Mouse (Mus musculus) lung, embryonic 16.5 days (tissue): ENCODE results near the gene Tmed1. TPM values are rescaled to one million over a fixed set of nuclear protein-coding genes. Genes with fewer than 3 reads are reported as not detected.
"Not testable (repeated sequence)": the region's sequence is repeated elsewhere in the genome, so short reads cannot be mapped to it uniquely, and the experiment has no call there.

Source experiments
- ATAC-seq: fragments of 200-750 bp; cut with Nextera tagmentation; 2 replicates; pipeline ENCODE4 v1.8.0; 2017; ENCODE audit warnings: low read depth, mild to moderate bottlenecking, moderate library complexity
- H3K27ac ChIP-seq: fragments of 300-500 bp; sonication (generic); 2 replicates; pipeline ENCODE4 v1.5.1; 2014; ENCODE audit warnings: mild to moderate bottlenecking, control low read depth, low read length
- H3K27me3 ChIP-seq: fragments of 300-500 bp; sonication (generic); 2 replicates; pipeline ENCODE4 v1.6.1; 2014; ENCODE audit warnings: low read depth, low read length, mixed read lengths; ENCODE audit not compliant: control insufficient read depth, insufficient read depth
- H3K36me3 ChIP-seq: fragments of 300-500 bp; sonication (generic); 2 replicates; pipeline ENCODE4 v1.6.1; 2014; ENCODE audit warnings: low read length; ENCODE audit not compliant: control insufficient read depth, insufficient read depth
- H3K4me1 ChIP-seq: fragments of 300-500 bp; sonication (generic); replicated peaks from 2 replicates; pipeline ENCODE4 v1.6.1; 2014; ENCODE audit warnings: low read length, mixed read lengths; ENCODE audit not compliant: control insufficient read depth, insufficient read depth
- H3K4me2 ChIP-seq: fragments of 300-500 bp; sonication (generic); 2 replicates; pipeline ENCODE4 v1.6.1; 2014; ENCODE audit warnings: low read depth, low read length, control low read depth
- H3K4me3 ChIP-seq: fragments of 300-500 bp; sonication (generic); 2 replicates; pipeline ENCODE4 v1.5.1; 2014; ENCODE audit warnings: mild to moderate bottlenecking, low read length, control low read depth
- H3K9ac ChIP-seq: fragments of 300-500 bp; sonication (generic); 2 replicates; pipeline ENCODE4 v1.6.1; 2014; ENCODE audit warnings: low read length, control low read depth
- H3K9me3 ChIP-seq: fragments of 300-500 bp; sonication (generic); 2 replicates; pipeline ENCODE4 v1.6.1; 2016; ENCODE audit warnings: low read length; ENCODE audit not compliant: control insufficient read depth
- WGBS: fragments of 180-500 bp; shearing (Covaris S2); extraction: QIAGEN DNeasy Blood & Tissue Kit; methylation state at CpG from one replicate; pipeline ENCODE4 v1.1.7; 2014; 5-methylcytosine and 5-hydroxymethylcytosine counted together
- polyA plus RNA-seq: library from polyadenylated mRNA; unstranded; fragments of >200 nt; fragmentation: Nextera tagmentation; extraction: Ambion mirVana; gene quantifications from 2 replicates; pipeline ENCODE4 v1.2.1, GENCODE M21; 2015

The Tmed1 gene
- polyA plus RNA-seq, 1 experiment from 2014 or later: 115 TPM

DNA sequence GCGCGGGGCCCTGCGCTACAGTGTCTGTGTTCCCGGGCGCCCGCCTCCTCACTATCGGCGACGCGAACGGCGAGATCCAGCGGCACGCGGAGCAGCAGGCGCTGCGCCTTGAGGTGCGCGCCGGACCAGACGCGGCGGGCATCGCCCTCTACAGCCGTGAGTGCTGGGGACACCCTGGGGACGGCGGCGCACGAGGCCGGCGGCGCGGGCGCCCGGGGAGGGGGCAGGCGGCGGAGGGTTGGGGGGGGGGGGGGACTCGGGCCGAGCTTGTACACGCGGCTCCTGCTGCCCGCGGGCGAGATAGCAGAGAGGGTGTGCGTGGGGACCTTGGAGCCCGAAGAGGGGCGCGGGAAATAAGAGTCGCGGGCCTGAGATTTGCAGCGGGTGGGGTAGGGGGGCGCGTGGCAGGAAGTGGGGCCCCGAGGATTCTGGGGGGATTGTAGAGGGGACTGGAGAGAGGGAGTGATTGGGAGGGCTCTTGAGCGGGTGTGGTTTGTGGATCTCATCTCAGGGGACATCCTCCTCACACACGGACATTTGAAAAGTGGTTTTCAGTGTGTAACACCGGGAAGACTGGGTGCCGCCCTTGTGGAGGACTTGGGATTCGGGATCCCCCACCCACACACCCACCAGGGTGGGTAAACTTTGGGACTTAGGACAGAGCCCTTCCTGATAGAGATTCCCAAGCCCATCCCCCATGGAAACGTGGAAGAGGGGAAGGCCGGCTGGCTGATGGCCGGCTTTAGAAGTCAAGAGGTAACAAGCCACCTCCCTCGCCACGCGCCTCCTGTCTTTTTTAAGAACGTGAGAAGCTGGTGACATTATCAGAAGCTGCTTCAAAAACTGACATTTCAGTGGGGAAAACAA is 37.3 kb upstream of the Tmed1 start:
- Histone ChIP-seq H3K4me3 (peak overlapping the region; percentile 84), H3K36me3 (peaks cover 6% of the 10 kb centered on the region; the same call in 1 of the 2 replicates), H3K9me3 (no peaks in the 10 kb centered on the region), H3K9ac (peak overlapping the region; percentile 96), H3K4me2 (peak overlapping the region; percentile 90), H3K27ac (peak overlapping the region; percentile 97), H3K4me1 (peaks cover 20% of the 10 kb centered on the region), H3K27me3 (no peaks in the 10 kb centered on the region)
- WGBS: under 1% methylated on average over 39 of the region's 66 CpGs
- ATAC-seq: peak; percentile 21

DNA sequence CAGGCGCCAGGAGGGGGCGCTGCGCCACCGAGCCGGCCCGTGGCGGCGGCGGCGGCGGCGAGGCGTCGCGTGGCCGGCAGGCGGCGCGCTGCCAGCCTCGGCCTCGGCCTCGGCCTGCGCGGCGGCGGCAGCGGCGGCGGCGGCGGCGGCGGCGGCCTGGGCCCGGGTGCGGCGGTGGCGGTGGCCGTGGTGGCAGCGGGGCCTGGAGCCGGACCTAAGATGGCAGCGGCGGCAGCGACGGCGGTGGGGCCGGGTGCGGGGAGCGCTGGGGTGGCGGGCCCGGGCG is 36.7 kb upstream of the Tmed1 start, which contains the start of gene Carm1:
TSS of gene Carm1 (plus strand) at position 106 of the 286 bp plus-strand sequence.
- Histone ChIP-seq H3K36me3 (peaks cover 6% of the 10 kb centered on the region; the same call in 1 of the 2 replicates), H3K9ac (peak within 1 kb of the TSS; percentile 96), H3K9me3 (no peaks in the 10 kb centered on the region), H3K4me1 (peaks cover 20% of the 10 kb centered on the region), H3K27me3 (no peaks in the 10 kb centered on the region), H3K4me3 (peak within 1 kb of the TSS; percentile 84), H3K27ac (peak within 1 kb of the TSS; percentile 97), H3K4me2 (peak within 1 kb of the TSS; percentile 90)
- ATAC-seq: no peak
- WGBS: 0% methylated on average over 14 of the region's 52 CpGs

DNA sequence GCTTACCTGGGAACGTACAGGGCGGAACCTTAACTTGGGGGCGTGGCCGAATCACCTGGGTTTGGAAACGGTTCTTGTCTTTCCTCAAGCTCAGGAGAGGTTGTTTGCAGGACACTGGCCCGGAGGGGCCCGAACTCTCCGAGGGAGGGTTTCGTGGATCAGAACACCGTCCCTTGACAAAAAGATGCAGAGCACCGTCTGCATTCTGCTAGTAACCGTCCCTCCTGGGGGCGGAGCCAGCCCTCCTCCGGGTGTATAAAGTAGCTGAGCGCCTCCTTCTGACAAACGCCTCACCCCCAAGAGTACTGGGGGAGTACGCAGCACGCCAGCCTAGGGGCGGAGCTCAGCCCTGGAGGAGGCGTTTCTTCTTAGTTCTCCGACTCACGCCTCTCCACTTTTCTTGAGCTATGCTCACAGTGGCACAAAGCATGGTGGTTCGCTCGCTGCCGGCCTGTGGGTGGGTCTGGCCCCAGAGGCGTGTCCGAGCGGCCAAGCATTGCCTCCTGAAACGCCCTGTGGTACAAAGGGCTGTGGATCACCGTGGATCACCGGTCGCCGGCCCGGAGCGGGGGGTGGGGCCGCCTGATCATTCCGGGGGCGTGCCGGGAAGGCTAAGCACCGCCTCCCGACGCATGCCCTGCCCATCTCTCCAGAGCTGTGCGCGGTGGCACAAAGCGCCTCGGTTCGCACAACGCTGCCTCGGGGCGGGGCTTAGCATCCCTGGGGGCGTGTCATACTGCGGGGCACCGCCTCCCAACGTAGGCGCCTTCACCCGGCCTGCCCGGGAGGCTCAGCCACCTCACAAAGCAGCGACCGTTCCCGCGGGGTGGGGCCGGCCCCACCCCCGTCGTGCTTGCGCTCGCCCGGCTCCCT is 36.1 kb upstream of the Tmed1 start:
- Histone ChIP-seq H3K36me3 (peaks cover 6% of the 10 kb centered on the region; the same call in 1 of the 2 replicates), H3K4me3 (peak overlapping the region; percentile 84), H3K4me1 (peaks cover 20% of the 10 kb centered on the region), H3K9ac (peak overlapping the region; percentile 73), H3K9me3 (no peaks in the 10 kb centered on the region), H3K4me2 (peak overlapping the region; percentile 60), H3K27me3 (no peaks in the 10 kb centered on the region), H3K27ac (peak overlapping the region; percentile 97)
- ATAC-seq: peak; percentile 94
- whole genome bisulfite sequencing: under 1% methylated on average over 66 of the region's 67 CpGs

- peak overlapping the region; percentile 60 for H3K4me2 ChIP-seq
- H3K9ac ChIP-seq: peak overlapping the region; percentile 73
- ATAC-seq: peak; percentile 65
- WGBS: 8% methylated on average over 9 of the region's 9 CpGs
- H3K27me3 ChIP-seq: no peaks in the 10 kb centered on the region
- peaks cover 20% of the 10 kb centered on the region for H3K4me1 ChIP-seq
- peaks cover 6% of the 10 kb centered on the region; the same call in 1 of the 2 replicates for H3K36me3 ChIP-seq
- peak overlapping the region; percentile 97 for H3K27ac ChIP-seq
- no peaks in the 10 kb centered on the region for H3K9me3 ChIP-seq
- peak overlapping the region; percentile 84 for H3K4me3 ChIP-seq
These were observed 35.4 kb upstream of the Tmed1 start for GRCm38 (mm10) chr9:21545351-21545915.

DNA sequence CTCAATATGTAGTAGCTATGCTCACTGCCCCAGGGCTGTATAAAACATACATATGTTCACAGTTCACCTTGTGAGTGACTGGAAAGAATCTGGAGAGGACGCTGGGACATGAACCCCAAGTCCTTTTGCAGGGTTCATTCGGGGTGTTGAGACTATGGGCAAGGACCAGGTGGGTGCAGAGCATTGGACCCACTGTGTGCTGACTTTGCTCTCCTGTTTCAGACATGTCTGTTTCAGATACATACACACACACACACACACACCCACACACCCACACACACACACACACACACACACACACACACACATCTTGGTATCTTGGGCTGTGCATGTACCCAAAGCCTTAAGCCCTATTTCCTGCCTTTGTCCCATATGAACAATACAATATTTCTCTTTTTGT is 31.9 kb upstream of the Tmed1 start:
- not testable (repeated sequence) for H3K27ac ChIP-seq, H3K4me2 ChIP-seq, H3K27me3 ChIP-seq, H3K4me3 ChIP-seq, ATAC-seq, H3K4me1 ChIP-seq, H3K36me3 ChIP-seq, H3K9me3 ChIP-seq, H3K9ac ChIP-seq
- WGBS: 82% methylated on average over 2 of the region's 2 CpGs

GRCm38 (mm10) chr9:21539981-21540753 is 30.1 kb upstream of the Tmed1 start:
- no peak overlapping the region for H3K9ac ChIP-seq
- no peaks in the 10 kb centered on the region for H3K27me3 ChIP-seq
- no peak overlapping the region for H3K27ac ChIP-seq
- peaks cover 6% of the 10 kb centered on the region for H3K4me1 ChIP-seq
- no peak overlapping the region for H3K4me3 ChIP-seq
- H3K4me2 ChIP-seq: no peak overlapping the region
- H3K9me3 ChIP-seq: no peaks in the 10 kb centered on the region
- no peak for ATAC-seq
- WGBS: 57% methylated on average over 7 of the region's 7 CpGs
- no peaks in the 10 kb centered on the region for H3K36me3 ChIP-seq

DNA sequence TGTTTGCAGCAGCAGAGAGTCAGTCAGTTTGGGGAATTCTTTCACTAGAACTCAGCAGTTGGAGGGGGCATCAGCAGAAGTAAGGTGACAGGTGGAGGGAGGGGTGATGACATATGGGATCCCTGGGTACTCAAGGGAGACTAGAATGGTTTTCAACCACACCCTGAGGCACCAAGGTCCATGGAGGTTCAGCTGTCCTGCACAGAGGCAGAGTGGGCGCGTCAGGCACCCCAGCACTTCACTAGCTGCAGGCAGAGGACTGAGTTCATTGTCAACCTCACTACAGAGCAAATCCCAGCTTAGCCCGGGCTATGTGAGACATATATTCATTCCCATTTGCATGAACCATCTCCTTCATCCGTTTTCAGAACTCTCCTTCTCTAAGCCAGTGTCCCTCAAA is 27.0 kb upstream of the Tmed1 start:
- H3K4me3 ChIP-seq: no peak overlapping the region
- WGBS: 65% methylated on average over 4 of the region's 4 CpGs
- no peaks in the 10 kb centered on the region for H3K27me3 ChIP-seq
- H3K4me2 ChIP-seq: no peak overlapping the region
- no peak overlapping the region for H3K27ac ChIP-seq
- ATAC-seq: no peak
- no peaks in the 10 kb centered on the region for H3K9me3 ChIP-seq
- no peaks in the 10 kb centered on the region for H3K4me1 ChIP-seq
- H3K9ac ChIP-seq: no peak overlapping the region
- no peaks in the 10 kb centered on the region for H3K36me3 ChIP-seq

- no peak overlapping the region for H3K4me3 ChIP-seq
- H3K9ac ChIP-seq: no peak overlapping the region
- 91% methylated on average over 14 of the region's 14 CpGs for WGBS
- no peaks in the 10 kb centered on the region for H3K27me3 ChIP-seq
- H3K27ac ChIP-seq: no peak overlapping the region
- no peak for ATAC-seq
- no peaks in the 10 kb centered on the region for H3K36me3 ChIP-seq
- H3K4me1 ChIP-seq: no peaks in the 10 kb centered on the region
- no peak overlapping the region for H3K4me2 ChIP-seq
- no peaks in the 10 kb centered on the region for H3K9me3 ChIP-seq
These were observed 26.4 kb upstream of the Tmed1 start for GRCm38 (mm10) chr9:21536501-21536900.
